Mouse (Mus musculus) kidney, adult 18-20 months (tissue): ENCODE results near the gene Os9.
A peak's percentile ranks its signal among the peaks of the same experiment; 100 is the strongest.

ENCODE experiments used
- DNase-seq: peaks from one replicate; pipeline ENCODE4 v3.0.0; 2021

Gene Os9

GRCm38 (mm10) chr10:127114408-127114807 is 6.5 kb downstream of the Os9 start:
- no peak for DNase-seq

DNA sequence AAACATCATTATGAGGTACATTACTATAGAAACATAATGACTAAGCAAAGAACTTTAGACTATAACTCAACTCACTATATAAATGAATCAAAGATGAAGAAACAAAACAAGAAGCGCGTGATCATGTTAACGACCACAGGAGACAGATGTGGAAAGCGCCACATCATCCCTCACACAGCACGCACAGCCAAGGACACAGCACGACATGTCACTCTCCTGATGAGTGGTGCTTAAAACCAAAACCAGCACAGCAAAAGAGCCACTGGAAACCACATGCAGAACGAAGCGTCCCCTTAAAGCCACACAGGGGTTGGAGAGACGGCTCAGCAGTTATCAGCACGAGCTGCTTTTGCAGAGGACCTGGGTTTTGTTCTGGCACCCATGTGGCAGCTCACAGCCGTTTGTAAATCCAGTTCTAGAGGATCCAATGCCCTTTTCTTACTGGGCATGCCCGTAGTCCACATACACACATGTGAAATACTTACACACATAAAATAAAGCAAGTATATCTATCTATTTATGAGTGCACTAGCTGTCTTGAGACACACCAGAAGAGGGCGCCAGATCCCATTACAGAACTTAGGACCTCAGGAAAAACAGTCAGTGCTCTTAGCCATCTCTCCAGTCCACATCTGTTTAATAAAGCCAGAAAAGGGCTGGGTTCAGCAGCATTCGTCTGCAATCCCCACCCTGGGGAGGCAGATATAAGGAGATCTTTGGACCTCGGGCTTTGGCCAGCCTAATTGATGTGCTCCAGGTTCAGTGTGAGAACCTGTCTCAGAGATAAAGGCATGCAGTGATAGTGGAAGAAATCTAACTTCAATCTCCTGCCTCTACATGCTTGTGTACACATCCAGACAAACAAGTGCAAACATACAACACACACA is 9.7 kb downstream of the Os9 start:
- no peak for DNase-seq

- DNase-seq: no peak
These were observed 12.7 kb downstream of the Os9 start for GRCm38 (mm10) chr10:127108262-127108583.

DNA sequence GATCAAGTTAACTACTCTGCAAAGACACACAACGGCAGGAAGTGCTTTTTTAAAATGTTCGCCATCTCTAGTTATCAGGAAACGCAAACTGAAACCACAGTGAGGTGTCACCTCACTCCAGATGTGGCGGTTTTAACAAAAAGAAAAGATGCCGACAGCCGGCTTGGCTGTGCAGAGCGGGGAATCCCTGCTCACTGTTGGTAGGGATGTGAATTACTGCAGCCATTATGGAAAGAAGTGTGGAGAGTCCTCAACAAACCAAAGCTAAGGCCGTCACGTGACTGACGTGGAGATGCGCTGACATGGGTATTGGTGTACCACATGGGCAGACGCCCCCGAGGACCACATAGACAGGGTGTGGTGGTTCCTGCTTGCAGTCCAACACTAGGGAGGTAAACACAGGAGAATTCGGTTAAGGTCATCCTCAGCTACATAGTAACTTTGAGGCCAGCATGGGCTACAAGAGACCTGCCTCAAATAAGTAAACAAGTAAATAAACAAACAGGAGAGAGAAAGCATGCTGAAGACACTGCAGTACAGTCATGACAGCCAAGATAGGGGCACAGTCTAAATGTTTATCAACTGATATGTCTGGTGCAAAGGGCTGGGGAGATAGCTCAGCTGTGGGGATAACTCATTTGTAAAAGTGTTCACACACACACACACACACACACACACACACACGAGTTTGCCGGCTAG is 13.2 kb downstream of the Os9 start:
- no peak for DNase-seq

- no peak for DNase-seq
These were observed 17.3 kb downstream of the Os9 start for GRCm38 (mm10) chr10:127103631-127104030.

- no peak for DNase-seq
These were observed 19.8 kb downstream of the Os9 start for GRCm38 (mm10) chr10:127101151-127101550.

DNA sequence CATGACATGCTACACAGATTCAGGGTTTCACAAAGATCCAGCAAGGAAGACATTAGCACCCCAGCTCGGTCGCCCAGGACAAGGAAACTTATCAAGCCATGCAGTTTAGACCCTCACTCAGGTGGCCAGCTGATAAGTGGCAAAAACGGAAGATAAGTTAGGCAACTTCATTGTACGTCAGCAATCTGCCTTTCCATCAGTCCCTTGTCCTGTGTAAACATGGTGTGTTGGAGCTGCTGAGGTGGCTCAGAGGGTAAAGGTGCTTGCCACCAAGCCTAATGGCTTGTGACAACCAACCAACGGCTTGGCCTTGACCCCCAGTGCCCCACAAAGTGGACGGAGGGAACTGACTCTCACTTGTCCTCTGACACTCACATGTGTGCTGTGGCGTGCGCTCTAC is 20.5 kb downstream of the Os9 start:
- DNase-seq: no peak

- no peak for DNase-seq
These were observed 21.1 kb downstream of the Os9 start for GRCm38 (mm10) chr10:127099868-127100267.

DNA sequence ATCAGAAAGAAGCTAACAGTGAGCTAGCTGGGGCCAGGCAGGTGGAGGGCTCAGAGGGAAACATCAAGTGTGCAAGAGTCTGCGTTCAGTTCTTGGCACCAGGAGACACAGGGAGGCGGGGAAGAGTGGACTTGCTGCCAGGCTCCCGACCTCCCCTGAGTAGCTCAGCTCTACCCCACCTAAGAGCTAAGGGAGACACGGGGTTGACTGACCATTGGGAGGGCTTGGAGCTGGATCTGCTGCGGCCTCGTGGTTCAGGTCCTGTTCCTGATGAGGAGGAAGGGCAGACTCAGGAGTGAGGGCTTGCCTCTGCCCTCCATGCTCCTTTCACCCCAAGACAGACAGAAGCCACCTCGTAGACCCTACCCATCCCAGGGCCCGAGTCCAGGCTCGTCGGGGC is 21.7 kb downstream of the Os9 start:
- DNase-seq: no peak

DNA sequence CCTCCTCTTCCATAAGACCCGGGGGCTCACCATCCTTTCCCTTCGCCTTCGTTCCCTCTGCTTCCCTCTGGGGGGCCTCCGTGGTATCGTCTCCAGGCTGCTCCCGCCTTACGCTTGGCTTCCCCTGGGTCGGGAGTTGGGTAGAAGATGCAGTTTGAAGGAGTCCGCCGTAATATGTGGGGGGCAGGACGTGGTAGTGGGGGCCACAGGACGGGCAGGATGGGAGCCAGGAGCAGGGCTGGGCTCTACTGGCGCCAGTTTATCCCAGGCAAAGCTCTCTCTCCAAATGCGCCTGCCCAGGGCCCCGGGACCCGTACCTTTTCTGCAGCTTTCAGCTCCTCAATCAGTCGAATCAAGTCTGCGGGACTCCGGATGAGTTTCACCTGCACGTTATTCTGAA is 22.4 kb downstream of the Os9 start:
- DNase-seq: no peak

DNA sequence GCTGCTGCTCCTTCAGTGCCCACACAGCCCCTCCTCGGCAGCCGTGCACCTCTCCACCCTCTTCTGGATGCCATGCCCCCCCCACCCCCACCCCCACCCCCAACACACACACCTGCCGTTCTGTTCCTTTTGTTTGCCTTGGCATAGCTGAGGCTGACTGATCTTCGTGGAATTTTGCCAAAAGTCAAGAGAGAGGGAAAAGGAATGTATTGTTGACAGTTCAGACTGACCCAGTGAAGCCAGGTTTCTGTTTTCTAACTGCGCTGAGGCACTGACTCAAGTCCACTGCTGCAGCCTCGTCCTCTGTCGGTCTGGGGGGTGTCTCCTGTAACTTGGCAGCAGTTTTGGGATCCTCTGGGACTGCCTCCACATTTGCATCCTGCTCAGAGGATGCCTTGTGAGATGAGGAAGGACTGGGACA is 26.5 kb downstream of the Os9 start:
- DNase-seq: peak; percentile 16

GRCm38 (mm10) chr10:127092742-127093141 is 28.2 kb downstream of the Os9 start:
- no peak for DNase-seq

DNA sequence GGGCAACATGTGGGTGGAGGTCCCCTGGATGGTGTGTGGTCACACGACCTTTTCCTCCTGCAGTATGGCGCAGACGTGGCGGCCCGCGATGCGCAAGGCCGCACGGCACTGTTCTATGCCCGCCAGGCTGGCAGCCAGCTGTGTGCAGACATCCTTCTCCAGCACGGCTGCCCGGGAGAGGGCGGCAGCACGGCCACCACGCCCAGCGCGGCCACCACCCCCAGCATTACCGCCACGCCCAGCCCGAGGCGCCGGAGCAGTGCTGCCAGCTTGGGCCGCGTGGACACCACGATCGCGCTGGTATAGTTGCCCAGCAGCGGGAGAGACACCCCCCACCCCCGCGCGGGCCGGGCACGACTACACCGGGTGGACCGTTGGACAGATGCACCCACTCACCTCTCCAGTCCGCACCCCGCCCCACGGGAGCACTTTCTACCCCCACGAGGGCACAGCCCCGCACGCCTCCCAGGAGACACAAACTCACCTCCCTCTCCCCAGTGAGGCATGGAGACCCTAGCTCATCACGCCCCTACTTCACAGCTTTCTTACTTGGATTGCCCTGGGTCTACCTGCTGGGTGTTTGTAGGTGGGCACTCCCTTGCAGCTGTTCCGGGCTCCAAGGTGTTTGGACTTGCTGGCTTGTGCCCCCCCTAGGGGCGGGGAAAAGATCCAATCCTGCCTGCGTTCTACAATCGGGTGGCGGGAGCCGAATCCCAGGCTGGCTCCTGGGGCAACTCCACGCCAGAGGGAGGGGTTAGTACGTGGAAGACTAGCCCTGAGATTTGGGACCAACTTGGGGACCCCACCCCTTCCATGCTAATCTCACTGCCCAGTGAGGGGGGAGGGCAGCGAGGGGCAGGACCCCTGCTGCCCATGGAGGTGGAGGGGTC is 29.2 kb downstream of the Os9 start:
- DNase-seq: peak; percentile 39

GRCm38 (mm10) chr10:127090560-127091411 is 30.1 kb downstream of the Os9 start:
- peak; percentile 76 for DNase-seq

DNA sequence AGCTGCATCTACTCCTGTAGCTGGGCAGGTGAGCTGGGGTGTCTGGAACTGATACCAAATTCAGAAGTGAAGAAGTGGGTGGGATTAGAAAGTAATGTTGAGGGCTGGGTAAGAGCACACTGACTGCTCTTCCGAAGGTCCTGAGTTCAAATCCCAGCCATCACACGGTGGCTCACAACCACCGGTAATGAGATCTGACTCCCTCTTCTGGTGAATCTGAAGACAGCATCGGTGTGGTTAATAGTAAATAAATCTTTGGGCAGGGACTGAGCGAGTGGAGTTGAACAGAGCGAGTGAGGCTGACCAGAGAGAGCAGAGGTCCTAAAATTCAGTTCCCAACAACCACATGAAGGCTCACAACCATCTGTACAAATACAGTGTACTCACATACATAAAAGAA is 35.3 kb downstream of the Os9 start:
- no peak for DNase-seq

GRCm38 (mm10) chr10:127085052-127085451 is 35.9 kb downstream of the Os9 start:
- no peak for DNase-seq

- no peak for DNase-seq
These were observed 37.0 kb downstream of the Os9 start for GRCm38 (mm10) chr10:127083915-127084306.

GRCm38 (mm10) chr10:127083292-127083914 is 37.5 kb downstream of the Os9 start:
- no peak for DNase-seq

GRCm38 (mm10) chr10:127081996-127082620 is 38.8 kb downstream of the Os9 start:
- DNase-seq: no peak

GRCm38 (mm10) chr10:127080901-127081780 is 39.8 kb downstream of the Os9 start:
- no peak for DNase-seq
